ENCODE assay signal across 16 mouse cellular contexts in the genomic region with DNA sequence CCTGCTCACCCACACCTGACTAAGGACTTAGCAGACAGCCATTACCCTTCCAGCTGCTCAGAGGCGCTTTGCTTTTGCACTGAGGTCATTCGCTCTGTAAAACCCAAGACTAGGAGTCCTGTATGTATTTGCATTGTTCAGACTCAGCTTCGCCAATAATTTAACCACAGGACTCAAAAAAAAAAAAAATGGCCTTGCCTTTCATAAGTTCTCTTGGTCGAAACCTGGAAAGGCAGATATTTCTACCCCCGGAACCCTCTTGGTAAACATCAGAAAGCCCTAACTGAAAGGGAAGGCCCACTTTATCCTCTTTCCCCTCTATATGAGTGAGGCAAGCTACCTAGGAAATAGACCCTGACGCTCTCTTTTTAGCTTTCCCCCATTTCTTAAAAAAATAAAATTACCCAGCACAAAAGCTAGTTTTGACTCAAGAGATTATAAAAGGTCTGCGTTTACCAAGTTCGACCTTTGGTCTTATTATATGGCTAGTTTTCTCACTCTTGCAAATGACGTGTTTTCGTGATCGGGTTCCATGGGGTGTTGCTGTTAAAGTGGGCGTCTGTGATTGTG.
A peak's percentile ranks its signal among the peaks of the same experiment; 100 is the strongest.
DNase-seq lines count a peak whose midpoint lies in the region; ATAC-seq and TF ChIP-seq lines count a peak whose summit lies in the region.
"Had no signal": no experiment of that assay in that cellular context is flagged by ENCODE, and none has a peak within 500 bp of the region (broad histone marks: within the 10 kb centered on the region; RNA-seq: fewer than 3 reads in every experiment).

No protein-coding gene starts in this region.

- no peak overlapping the region for H3K9ac ChIP-seq in kidney, postnatal 0 days (ENCODE audit: low read depth, low read length)
- H3K9ac ChIP-seq in limb, embryonic 15.5 days, result no peak overlapping the region
- H3K9ac ChIP-seq: forebrain, postnatal 0 days; hindbrain, embryonic 13.5 days; neural tube, embryonic 13.5 days had no signal

- no peak for TF ChIP-seq CTCF in kidney, postnatal 0 days (IDR thresholded peaks at IDR 0.05; ENCODE audit: low read depth)
- no peak for TF ChIP-seq CTCF in lung, adult 2 months (IDR thresholded peaks at IDR 0.05; ENCODE audit: insufficient read depth, low read length)

- H3K27ac ChIP-seq in kidney, postnatal 0 days, result no peak overlapping the region
- peak overlapping the region; percentile 51; the same call in 1 of the 2 replicates for H3K27ac ChIP-seq in limb, embryonic 15.5 days
- H3K27ac ChIP-seq: hindbrain, embryonic 13.5 days; neural tube, embryonic 13.5 days had no signal

- ATAC-seq in kidney, postnatal 0 days (replicated peaks; ENCODE audit: low FRiP score, low read depth), result no peak
- no peak for ATAC-seq in limb, embryonic 15.5 days (ENCODE audit: insufficient number of reproducible peaks, low FRiP score, low TSS enrichment, low read depth)
- no peak for ATAC-seq in granulocyte monocyte progenitor cell, adult 5-6 weeks (replicated peaks; ENCODE audit: poor library complexity, severe bottlenecking)
- ATAC-seq: forebrain, postnatal 0 days had no signal

- no peak for TF ChIP-seq POLR2A in lung, adult 2 months (IDR thresholded peaks at IDR 0.05; ENCODE audit: borderline replicate concordance, extremely low read depth, low read depth, low read length)

- WGBS in kidney, postnatal 0 days, result 54% methylated on average over 12 of the region's 12 CpGs
- WGBS in limb, embryonic 15.5 days, result 44% methylated on average over 12 of the region's 12 CpGs
- 87% methylated on average over 12 of the region's 12 CpGs for WGBS in lung, adult 2 months

- peaks cover 33% of the 10 kb centered on the region for H3K4me1 ChIP-seq in kidney, postnatal 0 days (replicated peaks; ENCODE audit: insufficient read depth, low read length)
- peaks cover 69% of the 10 kb centered on the region for H3K4me1 ChIP-seq in limb, embryonic 15.5 days
- peaks cover 16% of the 10 kb centered on the region for H3K4me1 ChIP-seq in lung, adult 2 months (ENCODE audit: control insufficient read depth, insufficient read depth, low read length)

- H3K4me3 ChIP-seq in kidney, postnatal 0 days (replicated peaks; ENCODE audit: low read depth, low read length), result no peak overlapping the region
- no peak overlapping the region for H3K4me3 ChIP-seq in limb, embryonic 15.5 days
- no peak overlapping the region for H3K4me3 ChIP-seq in lung, adult 2 months (replicated peaks; ENCODE audit: extremely low read depth, low read depth, low read length)

- peaks cover 22% of the 10 kb centered on the region for H3K27me3 ChIP-seq in kidney, postnatal 0 days (ENCODE audit: insufficient read depth, low read length)
- peaks cover 38% of the 10 kb centered on the region for H3K27me3 ChIP-seq in limb, embryonic 15.5 days

- no peak overlapping the region for H3K4me2 ChIP-seq in kidney, postnatal 0 days (ENCODE audit: low read length)
- no peak overlapping the region for H3K4me2 ChIP-seq in limb, embryonic 15.5 days

- H3K36me3 ChIP-seq in kidney, postnatal 0 days (ENCODE audit: insufficient read depth, low read length), result no peaks in the 10 kb centered on the region
- no peaks in the 10 kb centered on the region for H3K36me3 ChIP-seq in limb, embryonic 15.5 days
- H3K36me3 ChIP-seq: hindbrain, embryonic 13.5 days; neural tube, embryonic 13.5 days had no signal

- DNase-seq in heart, adult 11 months, result peak; percentile 52
- no peak for DNase-seq in heart, adult 8-10 months (ENCODE audit: low spot score)
- DNase-seq in kidney, postnatal 0 days (ENCODE audit: low spot score), result peak; percentile 21
- DNase-seq in kidney, postnatal 10 days, result no peak
- peak; percentile 23 for DNase-seq in MN1 (ENCODE audit: low spot score)
- no peak for DNase-seq in lung, adult 2 months
- DNase-seq: cerebellum, postnatal 25 days; forebrain, postnatal 0 days; kidney, adult 11 months; layer of hippocampus, postnatal 36 days; right cerebral cortex, adult 18-20 months; spleen, adult 18-20 months had no signal

- no peaks in the 10 kb centered on the region for H3K9me3 ChIP-seq in kidney, postnatal 0 days (replicated peaks; ENCODE audit: low read length)
- H3K9me3 ChIP-seq in limb, embryonic 15.5 days, result no peaks in the 10 kb centered on the region
- H3K9me3 ChIP-seq: hindbrain, embryonic 13.5 days; neural tube, embryonic 13.5 days had no signal

Comparison
In these comparisons a context has a peak if more than half of its experiments do, and no peak if none do; other contexts are left out.
1. DNase-seq: peak in heart, adult 11 months (single experiment), kidney, postnatal 0 days (single experiment) and MN1 (single experiment); none in heart, adult 8-10 months (single experiment), kidney, postnatal 10 days (single experiment) and lung, adult 2 months (single experiment).